Mouse (Mus musculus) cerebellum, adult 2 months (tissue): ENCODE results near the gene Tor1aip1. TPM values are rescaled to one million over a fixed set of nuclear protein-coding genes. Genes with fewer than 3 reads are reported as not detected.

Source experiments
- DNase-seq, 2 experiments: peaks; one replicate each; pipeline ENCODE4 v3.0.0; 2021
- H3K27ac ChIP-seq: fragments of 200-500 bp; 2 replicates; pipeline ENCODE4 v1.5.1; 2012; ENCODE audit warnings: low read length, control low read depth, inconsistent platforms; ENCODE audit not compliant: insufficient read depth
- H3K27me3 ChIP-seq: fragments of 200-500 bp; 2 replicates; pipeline ENCODE4 v1.6.1; 2012; ENCODE audit warnings: inconsistent platforms, mild to moderate bottlenecking, low read length, moderate library complexity; ENCODE audit not compliant: control insufficient read depth, insufficient read depth
- H3K4me1 ChIP-seq: fragments of 200-500 bp; 2 replicates; pipeline ENCODE4 v1.6.1; 2011; ENCODE audit warnings: low read length; ENCODE audit not compliant: control insufficient read depth, insufficient read depth
- H3K4me3 ChIP-seq: fragments of 200-500 bp; replicated peaks from 2 replicates; pipeline ENCODE3; 2011; ENCODE audit warnings: mild to moderate bottlenecking, low read depth, low read length, control low read depth; ENCODE audit not compliant: insufficient read depth
- CTCF ChIP-seq: fragments of 200-500 bp; IDR thresholded peaks from 2 replicates; pipeline ENCODE4 v1.5.1; 2011; ENCODE audit warnings: low read depth, mild to moderate bottlenecking, control low read depth, low read length, moderate library complexity, borderline replicate concordance; ENCODE audit not compliant: insufficient read depth
- POLR2A ChIP-seq: fragments of 200-500 bp; IDR thresholded peaks from 2 replicates; pipeline ENCODE4 v1.6.1; 2011; ENCODE audit warnings: low read length, control low read depth, borderline replicate concordance; ENCODE audit not compliant: insufficient read depth
- WGBS: fragments of 180-500 bp; shearing (Covaris S2); methylation state at CpG from one replicate; pipeline ENCODE4 v1.1.7; 2018; 5-methylcytosine and 5-hydroxymethylcytosine counted together
- polyA plus RNA-seq: library from polyadenylated mRNA; depleted of rRNA; stranded (reverse); fragments of >200 nt; gene quantifications from 2 replicates; pipeline ENCODE4 v1.2.3, GENCODE M21; 2012

The Tor1aip1 gene
- polyA plus RNA-seq, 1 experiment, result 25.5 TPM

- DNase-seq, result no peak
- Histone ChIP-seq H3K4me1 (no peaks in the 10 kb centered on the region), H3K27ac (no peak overlapping the region), H3K27me3 (no peaks in the 10 kb centered on the region), H3K4me3 (no peak overlapping the region)
- WGBS, result 76% methylated on average over 8 of the region's 8 CpGs
- TF ChIP-seq POLR2A (no peak), CTCF (no peak)
These were observed 11.3 kb downstream of the Tor1aip1 start for GRCm38 (mm10) chr1:156024831-156025503.

- DNase-seq, result no peak
- no peak overlapping the region for H3K27ac ChIP-seq
- no peak for TF ChIP-seq POLR2A
- TF ChIP-seq CTCF, result no peak
- H3K4me3 ChIP-seq, result no peak overlapping the region
- 100% methylated on average over 1 of the region's 1 CpGs for WGBS
- H3K4me1 ChIP-seq, result no peaks in the 10 kb centered on the region
- no peaks in the 10 kb centered on the region for H3K27me3 ChIP-seq
These were observed 15.9 kb downstream of the Tor1aip1 start for GRCm38 (mm10) chr1:156020402-156020801.

GRCm38 (mm10) chr1:156019800-156020199 lies 16.5 kb downstream of the Tor1aip1 start:
- Histone ChIP-seq H3K27me3 (no peaks in the 10 kb centered on the region), H3K27ac (no peak overlapping the region), H3K4me3 (no peak overlapping the region), H3K4me1 (no peaks in the 10 kb centered on the region)
- TF ChIP-seq CTCF (no peak), POLR2A (no peak)
- no peak for DNase-seq
- 94% methylated on average over 1 of the region's 1 CpGs for WGBS

- no peak for TF ChIP-seq POLR2A
- no peak for TF ChIP-seq CTCF
- WGBS, result 95% methylated on average over 1 of the region's 1 CpGs
- H3K4me1 ChIP-seq, result no peaks in the 10 kb centered on the region
- DNase-seq, result no peak
- H3K27me3 ChIP-seq, result no peaks in the 10 kb centered on the region
- no peak overlapping the region for H3K4me3 ChIP-seq
- no peak overlapping the region for H3K27ac ChIP-seq
These were observed 27.3 kb downstream of the Tor1aip1 start for GRCm38 (mm10) chr1:156009003-156009402.

GRCm38 (mm10) chr1:156005906-156006305 lies 30.4 kb downstream of the Tor1aip1 start:
- Histone ChIP-seq H3K27ac (no peak overlapping the region), H3K4me1 (no peaks in the 10 kb centered on the region), H3K4me3 (no peak overlapping the region), H3K27me3 (no peaks in the 10 kb centered on the region)
- TF ChIP-seq POLR2A (no peak), CTCF (no peak)
- DNase-seq, result no peak
- WGBS, result 92% methylated on average over 11 of the region's 11 CpGs

GRCm38 (mm10) chr1:156003201-156003935 lies 32.9 kb downstream of the Tor1aip1 start:
- WGBS, result 50% methylated on average over 7 of the region's 7 CpGs
- no peak for DNase-seq
- Histone ChIP-seq H3K27ac (no peak overlapping the region), H3K4me3 (no peak overlapping the region), H3K4me1 (no peaks in the 10 kb centered on the region), H3K27me3 (no peaks in the 10 kb centered on the region)
- TF ChIP-seq POLR2A (no peak), CTCF (no peak)

- no peaks in the 10 kb centered on the region for H3K4me1 ChIP-seq
- 91% methylated on average over 8 of the region's 8 CpGs for WGBS
- TF ChIP-seq POLR2A (no peak), CTCF (no peak)
- no peak overlapping the region for H3K4me3 ChIP-seq
- no peak for DNase-seq
- no peaks in the 10 kb centered on the region for H3K27me3 ChIP-seq
- H3K27ac ChIP-seq, result no peak overlapping the region
These were observed 33.9 kb downstream of the Tor1aip1 start for GRCm38 (mm10) chr1:156002366-156002765.

GRCm38 (mm10) chr1:155995612-155996011 lies 40.7 kb downstream of the Tor1aip1 start:
- TF ChIP-seq CTCF, result no peak
- TF ChIP-seq POLR2A, result no peak
- H3K4me1 ChIP-seq, result no peaks in the 10 kb centered on the region
- H3K27ac ChIP-seq, result no peak overlapping the region
- WGBS, result 91% methylated on average over 2 of the region's 2 CpGs
- DNase-seq, result no peak
- no peaks in the 10 kb centered on the region for H3K27me3 ChIP-seq
- H3K4me3 ChIP-seq, result no peak overlapping the region
